Mouse (Mus musculus) erythroblast, embryonic 14.5 days (primary cell): Measurements from ENCODE around the gene Slx4ip.

Experiments
- GATA1 ChIP-seq: IDR thresholded peaks from 2 replicates; pipeline ENCODE4 v1.6.1; 2012; ENCODE audit warnings: low read length, inconsistent platforms, mixed read lengths
- TAL1 ChIP-seq: IDR thresholded peaks from 3 replicates; pipeline ENCODE4 v1.6.1; 2012; ENCODE audit warnings: low read length, inconsistent platforms, mixed read lengths

DNA sequence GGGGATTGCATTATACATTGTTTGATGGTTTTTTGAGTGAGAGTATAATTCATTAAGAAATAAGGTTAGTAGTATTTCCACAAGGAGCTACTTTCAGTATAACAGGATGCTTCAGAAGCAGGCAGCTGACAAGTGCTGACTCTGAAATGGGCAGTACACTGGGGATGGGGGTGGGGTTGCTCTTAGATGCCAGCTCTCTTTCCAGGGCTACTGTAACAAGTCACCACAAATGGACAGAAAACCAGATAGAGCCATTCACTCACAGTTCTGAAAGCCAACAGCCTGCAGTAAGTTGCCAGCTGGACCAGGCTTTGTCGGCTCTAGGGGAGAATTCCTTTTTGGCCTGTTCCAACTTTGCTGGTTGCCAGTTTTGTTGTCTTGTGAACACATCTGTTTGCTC, 84.8 kb downstream of the Slx4ip start:
- no peak for TF ChIP-seq TAL1
- TF ChIP-seq GATA1: no peak
